Mouse (Mus musculus) heart, embryonic 16.5 days (tissue): ENCODE data around the gene Cabp1. TPM values are rescaled to one million over a fixed set of nuclear protein-coding genes. Genes with fewer than 3 reads are reported as not detected.

Source experiments
- ATAC-seq: fragments of 200-750 bp; cut with Nextera tagmentation; replicated peaks from 2 replicates; pipeline ENCODE4 v1.8.0; 2017; ENCODE audit warnings: moderate number of reproducible peaks; ENCODE audit not compliant: insufficient read depth, low FRiP score; ENCODE audit errors: extremely low read depth
- H3K27ac ChIP-seq: fragments of 300-500 bp; sonication (generic); 2 replicates; pipeline ENCODE4 v1.5.1; 2014; ENCODE audit warnings: mild to moderate bottlenecking, low read length, control low read depth, moderate library complexity
- H3K27me3 ChIP-seq: fragments of 300-500 bp; sonication (generic); 2 replicates; pipeline ENCODE4 v1.6.1; 2014; ENCODE audit warnings: low read length, mixed read lengths; ENCODE audit not compliant: control insufficient read depth, insufficient read depth
- H3K36me3 ChIP-seq: fragments of 300-500 bp; sonication (generic); 2 replicates; pipeline ENCODE4 v1.6.1; 2014; ENCODE audit not compliant: control insufficient read depth, insufficient read depth
- H3K4me1 ChIP-seq: fragments of 300-500 bp; sonication (generic); 2 replicates; pipeline ENCODE4 v1.6.1; 2014; ENCODE audit warnings: low read length, mixed read lengths; ENCODE audit not compliant: control insufficient read depth, insufficient read depth
- H3K4me2 ChIP-seq: fragments of 300-500 bp; sonication (generic); 2 replicates; pipeline ENCODE4 v1.6.1; 2014; ENCODE audit warnings: low read depth, mild to moderate bottlenecking, control low read depth, low read length
- H3K4me3 ChIP-seq: fragments of 300-500 bp; sonication (generic); 2 replicates; pipeline ENCODE4 v1.5.1; 2014; ENCODE audit warnings: mild to moderate bottlenecking, control low read depth, low read length
- H3K9ac ChIP-seq: fragments of 300-500 bp; sonication (generic); 2 replicates; pipeline ENCODE4 v1.6.1; 2014; ENCODE audit warnings: low read length, control low read depth
- H3K9me3 ChIP-seq: fragments of 300-500 bp; sonication (generic); replicated peaks from 2 replicates; pipeline ENCODE4 v1.6.1; 2016; ENCODE audit warnings: low read length; ENCODE audit not compliant: control insufficient read depth
- whole genome bisulfite sequencing: fragments of 180-500 bp; shearing (Covaris S2); extraction: QIAGEN DNeasy Blood & Tissue Kit; methylation state at CpG from one replicate; pipeline ENCODE4 v1.1.7; 2014; 5-methylcytosine and 5-hydroxymethylcytosine counted together
- polyA plus RNA-seq: library from polyadenylated mRNA; unstranded; fragments of >200 nt; fragmentation: Nextera tagmentation; extraction: Ambion mirVana; gene quantifications from 2 replicates; pipeline ENCODE4 v1.2.1, GENCODE M21; 2015

Gene Cabp1
- polyA plus RNA-seq, 1 experiment from 2014 or later: 0.51 TPM

GRCm38 (mm10) chr5:115143552-115143951, 50.6 kb downstream of the Cabp1 start:
- Histone ChIP-seq H3K36me3 (peaks cover 33% of the 10 kb centered on the region), H3K4me3 (no peak overlapping the region), H3K9ac (no peak overlapping the region), H3K9me3 (no peaks in the 10 kb centered on the region), H3K4me2 (no peak overlapping the region), H3K27ac (no peak overlapping the region), H3K4me1 (no peaks in the 10 kb centered on the region), H3K27me3 (no peaks in the 10 kb centered on the region)
- ATAC-seq: no peak
- WGBS: 70% methylated on average over 10 of the region's 10 CpGs

GRCm38 (mm10) chr5:115142166-115142697, 51.9 kb downstream of the Cabp1 start:
- H3K4me1 ChIP-seq: no peaks in the 10 kb centered on the region
- no peak overlapping the region for H3K9ac ChIP-seq
- ATAC-seq: no peak
- H3K27ac ChIP-seq: no peak overlapping the region
- peaks cover 20% of the 10 kb centered on the region for H3K36me3 ChIP-seq
- H3K4me2 ChIP-seq: no peak overlapping the region
- 0 out of 2 replicates have a peak, but pooled peaks cover 3% of the 10 kb centered on the region for H3K27me3 ChIP-seq
- no peaks in the 10 kb centered on the region for H3K9me3 ChIP-seq
- no peak overlapping the region for H3K4me3 ChIP-seq
- WGBS: 83% methylated on average over 9 of the region's 9 CpGs

GRCm38 (mm10) chr5:115140726-115141125, 53.5 kb downstream of the Cabp1 start:
- Histone ChIP-seq H3K36me3 (peaks cover 8% of the 10 kb centered on the region; the same call in 1 of the 2 replicates), H3K9me3 (no peaks in the 10 kb centered on the region), H3K9ac (no peak overlapping the region), H3K27ac (no peak overlapping the region), H3K4me3 (no peak overlapping the region), H3K4me2 (no peak overlapping the region), H3K4me1 (no peaks in the 10 kb centered on the region), H3K27me3 (0 out of 2 replicates have a peak, but pooled peaks cover 3% of the 10 kb centered on the region)
- ATAC-seq: no peak
- WGBS: 71% methylated on average over 3 of the region's 3 CpGs

- H3K4me2 ChIP-seq: no peak overlapping the region
- H3K36me3 ChIP-seq: 0 out of 2 replicates have a peak, but pooled peaks cover 2% of the 10 kb centered on the region
- no peaks in the 10 kb centered on the region for H3K9me3 ChIP-seq
- H3K9ac ChIP-seq: no peak overlapping the region
- ATAC-seq: no peak
- H3K4me3 ChIP-seq: no peak overlapping the region
- H3K4me1 ChIP-seq: peaks cover 1% of the 10 kb centered on the region
- 62% methylated on average over 4 of the region's 4 CpGs for WGBS
- H3K27me3 ChIP-seq: 0 out of 2 replicates have a peak, but pooled peaks cover 3% of the 10 kb centered on the region
- H3K27ac ChIP-seq: no peak overlapping the region
Observed at GRCm38 (mm10) chr5:115139124-115139523, 55.1 kb downstream of the Cabp1 start.

GRCm38 (mm10) chr5:115134234-115135165, 59.7 kb downstream of the Cabp1 start, which contains the start of gene Unc119b:
Unc119b (minus strand) TSS chr5:115134975.
- no peak within 1 kb of the TSS for H3K27ac ChIP-seq
- WGBS: under 1% methylated on average over 68 of the region's 81 CpGs
- peak; percentile 96 for ATAC-seq

GRCm38 (mm10) chr5:115133358-115134066, 60.7 kb downstream of the Cabp1 start:
- peak overlapping the region; percentile 84 for H3K9ac ChIP-seq
- H3K36me3 ChIP-seq: peaks cover 6% of the 10 kb centered on the region; the same call in 1 of the 2 replicates
- H3K9me3 ChIP-seq: no peaks in the 10 kb centered on the region
- peaks cover 12% of the 10 kb centered on the region for H3K4me1 ChIP-seq
- 69% methylated on average over 6 of the region's 6 CpGs for WGBS
- H3K4me3 ChIP-seq: peak overlapping the region; percentile 72
- 0 out of 2 replicates have a peak, but pooled peaks cover 3% of the 10 kb centered on the region for H3K27me3 ChIP-seq
- no peak for ATAC-seq
- H3K27ac ChIP-seq: no peak overlapping the region
- H3K4me2 ChIP-seq: peak overlapping the region; percentile 99

More at GRCm38 (mm10) chr5:115134234-115135165, 59.7 kb downstream of the Cabp1 start, which contains the start of gene Unc119b:
- Histone ChIP-seq H3K4me3 (peak within 1 kb of the TSS; percentile 72), H3K27me3 (0 out of 2 replicates have a peak, but pooled peaks cover 3% of the 10 kb centered on the region), H3K9me3 (no peaks in the 10 kb centered on the region), H3K36me3 (peaks cover 5% of the 10 kb centered on the region; the same call in 1 of the 2 replicates), H3K4me1 (peaks cover 12% of the 10 kb centered on the region), H3K4me2 (peak within 1 kb of the TSS; percentile 99), H3K9ac (peak within 1 kb of the TSS; percentile 84)

- peaks cover 8% of the 10 kb centered on the region; the same call in 1 of the 2 replicates for H3K36me3 ChIP-seq
- WGBS: 85% methylated on average over 8 of the region's 8 CpGs
- H3K4me3 ChIP-seq: no peak overlapping the region
- H3K27me3 ChIP-seq: no peaks in the 10 kb centered on the region
- H3K27ac ChIP-seq: no peak overlapping the region
- no peak for ATAC-seq
- H3K4me1 ChIP-seq: peaks cover 12% of the 10 kb centered on the region
- H3K9ac ChIP-seq: no peak overlapping the region
- no peaks in the 10 kb centered on the region for H3K9me3 ChIP-seq
- no peak overlapping the region for H3K4me2 ChIP-seq
Observed at GRCm38 (mm10) chr5:115132465-115132864, 61.7 kb downstream of the Cabp1 start.

- Histone ChIP-seq H3K27me3 (no peaks in the 10 kb centered on the region), H3K36me3 (peaks cover 15% of the 10 kb centered on the region; the same call in 1 of the 2 replicates), H3K4me2 (no peak overlapping the region), H3K9ac (no peak overlapping the region), H3K9me3 (no peaks in the 10 kb centered on the region), H3K27ac (no peak overlapping the region), H3K4me3 (no peak overlapping the region), H3K4me1 (peaks cover 16% of the 10 kb centered on the region)
- 93% methylated on average over 6 of the region's 6 CpGs for WGBS
- no peak for ATAC-seq
Observed at GRCm38 (mm10) chr5:115129328-115129727, 64.9 kb downstream of the Cabp1 start.
